Mouse (Mus musculus) bone marrow macrophage, adult 2 months (primary cell): ENCODE data around the gene D17H6S53E.

Experiments
- CTCF ChIP-seq: IDR thresholded peaks from 2 replicates; pipeline ENCODE4 v1.5.1; 2012; ENCODE audit warnings: low read depth, mild to moderate bottlenecking, low read length, moderate library complexity
- POLR2A ChIP-seq: IDR thresholded peaks from 2 replicates; pipeline ENCODE4 v1.6.1; 2012; ENCODE audit warnings: mild to moderate bottlenecking, low read depth, low read length, borderline replicate concordance

DNA sequence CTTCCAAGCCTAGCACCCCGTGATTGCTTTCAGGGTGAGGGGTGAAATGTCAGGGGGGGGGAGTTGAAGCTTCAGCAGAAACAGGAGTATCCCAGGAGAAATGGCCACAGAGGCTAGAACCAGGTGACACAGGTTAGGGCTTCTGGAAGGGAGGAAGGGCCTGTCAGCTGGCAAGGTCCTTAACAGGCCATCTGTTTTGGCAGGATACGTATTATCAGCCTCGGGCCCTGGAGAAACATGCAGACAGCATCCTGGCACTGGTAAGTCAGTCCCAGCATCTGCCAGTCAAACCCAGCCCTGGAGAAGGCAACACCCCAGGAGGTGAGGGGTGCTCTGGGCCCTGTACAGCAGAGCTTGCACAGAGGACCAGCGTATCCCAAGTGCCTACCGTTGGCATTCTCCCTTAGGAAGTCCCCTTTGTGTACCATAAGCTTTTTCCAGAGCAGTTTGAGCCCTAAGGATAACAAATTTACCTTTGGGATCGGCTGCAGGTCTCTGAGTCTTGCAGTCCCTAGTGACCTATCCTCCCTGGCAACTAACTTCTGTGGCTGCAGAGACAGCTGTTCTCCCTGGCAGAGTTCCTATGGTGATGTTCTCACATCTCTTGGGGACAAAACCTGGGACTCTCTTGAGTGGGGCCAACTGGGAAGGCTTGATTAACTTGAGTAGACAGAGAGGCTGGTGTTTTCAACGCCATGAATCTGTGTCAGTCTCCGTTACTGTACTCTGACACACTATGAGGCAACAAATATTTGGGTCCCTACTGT lies 35.8 kb upstream of the D17H6S53E start:
- no peak for TF ChIP-seq POLR2A
- TF ChIP-seq CTCF: no peak
